Mouse (Mus musculus) bone marrow macrophage, adult 2 months (primary cell): ENCODE data around the gene Ids. TPM values are rescaled to one million over a fixed set of nuclear protein-coding genes. Genes with fewer than 3 reads are reported as not detected.

Source experiments
- H3K27ac ChIP-seq: 2 replicates; pipeline ENCODE4 v1.5.1; 2012; ENCODE audit warnings: low read depth, low read length; ENCODE audit not compliant: insufficient read depth
- H3K4me1 ChIP-seq: 2 replicates; pipeline ENCODE4 v1.6.1; 2012; ENCODE audit warnings: low read length; ENCODE audit not compliant: control insufficient read depth, insufficient read depth
- H3K4me3 ChIP-seq: 2 replicates; pipeline ENCODE4 v1.5.1; 2012; ENCODE audit warnings: mild to moderate bottlenecking, low read length, moderate library complexity; ENCODE audit not compliant: insufficient read depth
- CTCF ChIP-seq: IDR thresholded peaks from 2 replicates; pipeline ENCODE4 v1.5.1; 2012; ENCODE audit warnings: low read depth, mild to moderate bottlenecking, low read length, moderate library complexity
- POLR2A ChIP-seq: IDR thresholded peaks from 2 replicates; pipeline ENCODE4 v1.6.1; 2012; ENCODE audit warnings: mild to moderate bottlenecking, low read depth, low read length, borderline replicate concordance
- polyA plus RNA-seq: library from polyadenylated mRNA; stranded (reverse); fragments of >200 nt; gene quantifications from 2 replicates; pipeline ENCODE4 v1.2.4, GENCODE M21; 2012; ENCODE audit not compliant: missing spikeins, insufficient read depth, insufficient read length

The Ids gene
- polyA plus RNA-seq, 1 experiment: 73.6 TPM

- no peak overlapping the region for H3K4me3 ChIP-seq
- TF ChIP-seq POLR2A (no peak), CTCF (0 out of 2 replicates have a peak, but pooled peaks have one; percentile 8)
- H3K4me1 ChIP-seq: no peaks in the 10 kb centered on the region
- no peak overlapping the region for H3K27ac ChIP-seq
Observed at GRCm38 (mm10) chrX:70330202-70330843, 34.6 kb downstream of the Ids start.

GRCm38 (mm10) chrX:70328530-70329143 lies 36.2 kb downstream of the Ids start:
- Histone ChIP-seq H3K4me1 (no peaks in the 10 kb centered on the region), H3K27ac (no peak overlapping the region), H3K4me3 (no peak overlapping the region)
- TF ChIP-seq POLR2A (no peak), CTCF (no peak)

- H3K27ac ChIP-seq: no peak overlapping the region
- no peaks in the 10 kb centered on the region for H3K4me1 ChIP-seq
- no peak overlapping the region for H3K4me3 ChIP-seq
- TF ChIP-seq CTCF (no peak), POLR2A (no peak)
Observed at GRCm38 (mm10) chrX:70327656-70328055, 37.2 kb downstream of the Ids start.

- no peak overlapping the region for H3K27ac ChIP-seq
- no peaks in the 10 kb centered on the region for H3K4me1 ChIP-seq
- H3K4me3 ChIP-seq: no peak overlapping the region
- TF ChIP-seq POLR2A: no peak
- TF ChIP-seq CTCF: no peak
Observed at GRCm38 (mm10) chrX:70319254-70319653, 45.6 kb downstream of the Ids start.

GRCm38 (mm10) chrX:70314949-70315641 lies 49.8 kb downstream of the Ids start:
- no peak overlapping the region for H3K27ac ChIP-seq
- H3K4me1 ChIP-seq: no peaks in the 10 kb centered on the region
- H3K4me3 ChIP-seq: no peak overlapping the region
- TF ChIP-seq POLR2A (no peak), CTCF (no peak)

Other genes starting within 250 kb of the Ids start
- gene 1110012L19Rik, start 20.8 kb upstream of the Ids start, polyA plus RNA-seq: 15.1 and 18.1 TPM in 2 replicates
- gene Tmem185a, start 112.1 kb upstream of the Ids start, polyA plus RNA-seq: 15.4 and 20.5 TPM in 2 replicates